Mouse (Mus musculus) heart, postnatal 0 days (tissue): ENCODE data around the gene Tctex1d1.

Source experiments
- CTCF ChIP-seq: IDR thresholded peaks from 2 replicates; pipeline ENCODE4 v1.5.1; 2016; ENCODE audit warnings: antibody characterized with exemption, control low read depth, low read depth
- EP300 ChIP-seq: IDR thresholded peaks from 2 replicates; pipeline ENCODE4 v1.6.1; 2016; ENCODE audit warnings: antibody characterized with exemption, low read depth

GRCm38 (mm10) chr4:103013490-103013889 is 35.1 kb downstream of the Tctex1d1 start:
- TF ChIP-seq CTCF (no peak), EP300 (no peak)
